Mouse (Mus musculus): ENCODE results near the gene Efcab6. TPM values are rescaled to one million over a fixed set of nuclear protein-coding genes. Genes with fewer than 3 reads are reported as not detected.

Gene Efcab6
- total and polyA plus RNA-seq, 2 experiments from 2014 or later, result 0.52 to 1.6 TPM

DNA sequence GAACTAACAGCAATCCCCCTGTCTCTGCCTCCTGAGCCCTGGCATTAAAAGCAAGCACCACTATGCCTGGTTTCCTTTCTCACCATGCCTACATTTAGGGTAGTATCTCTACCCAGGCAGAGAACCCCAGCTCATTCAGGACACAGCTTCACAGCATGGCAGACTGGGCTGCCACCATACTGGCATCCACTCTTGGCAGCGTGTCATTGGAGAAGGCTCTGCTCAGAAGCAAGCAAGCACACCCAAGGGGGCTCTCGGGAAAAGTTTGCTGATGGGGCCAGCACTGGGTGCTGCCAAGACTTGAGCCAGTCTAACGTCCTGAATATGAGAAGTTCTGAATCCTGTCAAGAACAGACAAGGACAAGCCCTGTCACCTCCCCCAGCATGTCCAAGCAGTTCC lies 66.1 kb downstream of the Efcab6 start:
- WGBS, result 58% methylated on average over 3 of the region's 3 CpGs
- no peaks in the 10 kb centered on the region for H3K9me3 ChIP-seq (ENCODE audit: low read length)
- H3K36me3 ChIP-seq (ENCODE audit: insufficient read depth, low read length), result no peaks in the 10 kb centered on the region
- H3K27ac ChIP-seq, result no peak overlapping the region
- DNase-seq (ENCODE audit: low spot score) (no peak), ATAC-seq (no peak)
- H3K4me3 ChIP-seq (ENCODE audit: low read length), result no peak overlapping the region
- H3K9ac ChIP-seq (replicated peaks; ENCODE audit: low read length), result no peak overlapping the region
- no peak overlapping the region for H3K4me2 ChIP-seq (ENCODE audit: low read depth, low read length)
- 0 out of 2 replicates have a peak, but pooled peaks cover 5% of the 10 kb centered on the region for H3K4me1 ChIP-seq (ENCODE audit: insufficient read depth, low read length)
- TF ChIP-seq CTCF (IDR thresholded peaks at IDR 0.05; ENCODE audit: low read depth), result no peak
- no peaks in the 10 kb centered on the region for H3K27me3 ChIP-seq (ENCODE audit: insufficient read depth, low read length)

DNA sequence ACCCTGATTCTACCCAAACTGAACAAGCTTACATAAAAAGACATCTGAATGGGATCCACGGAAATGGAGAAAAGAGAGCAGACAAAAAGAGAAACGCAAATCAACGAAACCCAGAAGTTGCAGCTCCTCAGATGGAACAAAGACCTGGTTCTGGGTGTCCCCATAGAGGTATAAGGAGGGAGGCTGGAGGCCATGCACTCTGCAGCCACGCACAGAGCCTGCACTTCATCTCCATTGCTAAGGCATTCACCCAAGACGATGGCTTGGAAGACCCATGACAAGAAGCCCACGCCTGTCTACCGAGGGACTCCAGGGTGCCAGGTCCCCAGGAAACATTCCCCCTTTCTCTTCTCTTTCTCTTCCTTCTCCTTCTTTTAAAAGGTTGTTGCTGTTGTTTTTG lies 66.6 kb downstream of the Efcab6 start:
- no peak for ATAC-seq
- H3K9ac ChIP-seq (replicated peaks; ENCODE audit: low read length), result no peak overlapping the region
- no peak overlapping the region for H3K27ac ChIP-seq
- WGBS, result 44% methylated on average over 7 of the region's 7 CpGs
- H3K4me3 ChIP-seq (ENCODE audit: low read length), result no peak overlapping the region
- H3K4me1 ChIP-seq (ENCODE audit: insufficient read depth, low read length), result 0 out of 2 replicates have a peak, but pooled peaks cover 5% of the 10 kb centered on the region
- H3K27me3 ChIP-seq (ENCODE audit: insufficient read depth, low read length), result no peaks in the 10 kb centered on the region
- H3K36me3 ChIP-seq (ENCODE audit: insufficient read depth, low read length), result no peaks in the 10 kb centered on the region
- no peaks in the 10 kb centered on the region for H3K9me3 ChIP-seq (ENCODE audit: low read length)
- peak overlapping the region; percentile 37 for H3K4me2 ChIP-seq (ENCODE audit: low read depth, low read length)
- TF ChIP-seq CTCF (IDR thresholded peaks at IDR 0.05; ENCODE audit: low read depth), result no peak
- DNase-seq (ENCODE audit: low spot score), result no peak

DNA sequence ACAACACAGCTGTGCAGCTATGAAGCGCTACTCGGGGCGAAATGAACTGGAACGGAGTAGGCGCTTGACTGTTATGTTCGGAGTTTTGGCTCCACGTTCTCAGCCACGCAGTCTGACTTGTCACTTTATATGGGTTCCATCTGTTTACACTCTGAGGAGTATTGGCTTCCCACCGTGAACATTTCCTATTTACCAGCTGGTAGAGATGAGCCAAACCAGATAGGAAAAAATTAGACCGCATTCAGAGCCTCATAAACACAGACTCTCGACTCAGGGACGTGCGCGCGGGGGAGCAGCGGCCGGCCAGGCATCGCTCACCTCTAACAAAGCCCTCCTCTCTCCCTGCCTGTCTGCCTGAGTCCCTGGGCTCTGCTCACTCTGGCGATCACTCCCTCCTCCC lies 67.1 kb downstream of the Efcab6 start:
- ATAC-seq (peak; percentile 70), DNase-seq (ENCODE audit: low spot score) (peak; percentile 70)
- Histone ChIP-seq H3K9ac (replicated peaks; ENCODE audit: low read length) (no peak overlapping the region), H3K4me1 (ENCODE audit: insufficient read depth, low read length) (0 out of 2 replicates have a peak, but pooled peaks cover 5% of the 10 kb centered on the region), H3K36me3 (ENCODE audit: insufficient read depth, low read length) (no peaks in the 10 kb centered on the region), H3K9me3 (ENCODE audit: low read length) (no peaks in the 10 kb centered on the region), H3K27me3 (ENCODE audit: insufficient read depth, low read length) (no peaks in the 10 kb centered on the region), H3K27ac (no peak overlapping the region), H3K4me3 (ENCODE audit: low read length) (no peak overlapping the region; the same call in 1 of the 2 replicates), H3K4me2 (ENCODE audit: low read depth, low read length) (peak overlapping the region; percentile 37)
- 3% methylated on average over 19 of the region's 19 CpGs for WGBS
- TF ChIP-seq CTCF (IDR thresholded peaks at IDR 0.05; ENCODE audit: low read depth), result no peak

DNA sequence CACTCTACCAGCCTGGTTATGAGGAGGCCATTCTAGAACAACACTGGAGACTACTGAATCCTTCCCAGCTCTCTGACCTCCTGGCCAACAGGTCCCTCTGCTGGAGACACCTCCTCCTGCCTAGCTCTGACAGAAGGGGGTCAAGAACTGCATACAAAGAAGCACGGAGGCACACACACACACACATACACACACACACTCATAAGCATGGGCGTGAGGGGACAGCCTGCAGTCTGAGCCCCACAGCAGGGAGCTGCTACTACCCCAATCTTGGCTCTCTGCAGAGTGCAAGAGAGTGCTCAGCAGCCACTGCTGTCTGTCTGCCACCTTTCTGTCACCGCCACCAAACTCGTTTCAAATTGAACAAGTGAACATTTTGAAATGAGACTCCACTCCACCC lies 67.6 kb downstream of the Efcab6 start:
- peak; percentile 34 for DNase-seq (ENCODE audit: low spot score)
- H3K27ac ChIP-seq, result no peak overlapping the region
- 0 out of 2 replicates have a peak, but pooled peaks cover 5% of the 10 kb centered on the region for H3K4me1 ChIP-seq (ENCODE audit: insufficient read depth, low read length)
- ATAC-seq, result peak; percentile 54
- no peak overlapping the region for H3K4me3 ChIP-seq (ENCODE audit: low read length)
- H3K27me3 ChIP-seq (ENCODE audit: insufficient read depth, low read length), result no peaks in the 10 kb centered on the region
- H3K4me2 ChIP-seq (ENCODE audit: low read depth, low read length), result no peak overlapping the region
- peak; percentile 51 for TF ChIP-seq CTCF (IDR thresholded peaks at IDR 0.05; ENCODE audit: low read depth)
- H3K9ac ChIP-seq (replicated peaks; ENCODE audit: low read length), result no peak overlapping the region
- no peaks in the 10 kb centered on the region for H3K9me3 ChIP-seq (ENCODE audit: low read length)
- WGBS, result 7% methylated on average over 4 of the region's 4 CpGs
- no peaks in the 10 kb centered on the region for H3K36me3 ChIP-seq (ENCODE audit: insufficient read depth, low read length)

DNA sequence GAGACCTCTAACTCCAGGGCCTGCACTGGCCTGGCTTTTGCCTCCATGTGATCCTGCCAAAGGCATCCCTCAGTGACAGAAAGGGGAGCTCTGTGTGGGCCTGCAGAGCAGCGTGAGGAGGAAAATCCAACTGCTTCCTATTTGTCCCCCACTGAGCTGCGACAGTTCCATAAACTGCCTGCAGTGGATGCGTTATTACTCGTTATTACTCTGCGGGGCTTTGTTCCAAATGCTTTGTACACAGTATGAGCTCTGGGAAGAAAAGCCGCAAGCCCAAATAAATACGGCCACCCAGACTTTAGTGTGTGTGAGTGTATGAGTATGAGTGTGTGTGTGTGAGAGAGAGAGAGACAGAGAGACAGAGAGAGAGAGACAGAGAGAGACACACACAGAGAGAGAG lies 68.3 kb downstream of the Efcab6 start:
- no peak overlapping the region for H3K9ac ChIP-seq (replicated peaks; ENCODE audit: low read length)
- 0 out of 2 replicates have a peak, but pooled peaks cover 5% of the 10 kb centered on the region for H3K4me1 ChIP-seq (ENCODE audit: insufficient read depth, low read length)
- no peak overlapping the region for H3K27ac ChIP-seq
- no peaks in the 10 kb centered on the region for H3K27me3 ChIP-seq (ENCODE audit: insufficient read depth, low read length)
- H3K9me3 ChIP-seq (ENCODE audit: low read length), result no peaks in the 10 kb centered on the region
- H3K4me3 ChIP-seq (ENCODE audit: low read length), result no peak overlapping the region
- ATAC-seq, result no peak
- H3K36me3 ChIP-seq (ENCODE audit: insufficient read depth, low read length), result no peaks in the 10 kb centered on the region
- WGBS, result 24% methylated on average over 7 of the region's 7 CpGs
- no peak overlapping the region for H3K4me2 ChIP-seq (ENCODE audit: low read depth, low read length)
- DNase-seq (ENCODE audit: low spot score), result peak; percentile 56
- 0 out of 2 replicates have a peak, but pooled peaks have one; percentile 16 for TF ChIP-seq CTCF (IDR thresholded peaks at IDR 0.05; ENCODE audit: low read depth)

DNA sequence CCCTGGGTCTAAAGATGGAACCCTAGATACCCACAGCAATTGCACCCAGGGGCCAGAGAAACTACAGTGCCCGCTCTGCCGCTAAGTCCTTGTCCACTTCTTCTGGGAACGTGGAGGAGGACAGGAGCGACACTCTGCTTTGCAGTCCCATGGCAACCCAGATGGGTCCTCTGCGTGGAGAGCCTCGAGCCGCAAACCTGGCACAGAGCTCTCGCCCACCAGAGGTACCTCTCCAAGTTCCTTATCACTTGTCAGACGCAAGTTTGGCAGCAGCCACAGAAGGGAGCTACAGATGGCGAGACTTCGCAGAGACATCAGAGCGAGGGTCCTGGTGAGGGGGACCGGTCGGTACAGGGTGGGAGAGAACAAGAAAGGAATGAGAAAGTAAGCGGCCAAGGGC lies 73.0 kb downstream of the Efcab6 start:
- 77% methylated on average over 15 of the region's 15 CpGs for WGBS
- no peaks in the 10 kb centered on the region for H3K9me3 ChIP-seq (ENCODE audit: low read length)
- TF ChIP-seq CTCF (IDR thresholded peaks at IDR 0.05; ENCODE audit: low read depth), result no peak
- H3K27me3 ChIP-seq (ENCODE audit: insufficient read depth, low read length), result no peaks in the 10 kb centered on the region
- no peak for DNase-seq (ENCODE audit: low spot score)
- no peak overlapping the region for H3K4me2 ChIP-seq (ENCODE audit: low read depth, low read length)
- H3K4me3 ChIP-seq (ENCODE audit: low read length), result no peak overlapping the region
- no peak overlapping the region for H3K9ac ChIP-seq (replicated peaks; ENCODE audit: low read length)
- peaks cover 11% of the 10 kb centered on the region; the same call in 1 of the 2 replicates for H3K4me1 ChIP-seq (ENCODE audit: insufficient read depth, low read length)
- ATAC-seq, result no peak
- no peaks in the 10 kb centered on the region for H3K36me3 ChIP-seq (ENCODE audit: insufficient read depth, low read length)
- no peak overlapping the region for H3K27ac ChIP-seq

DNA sequence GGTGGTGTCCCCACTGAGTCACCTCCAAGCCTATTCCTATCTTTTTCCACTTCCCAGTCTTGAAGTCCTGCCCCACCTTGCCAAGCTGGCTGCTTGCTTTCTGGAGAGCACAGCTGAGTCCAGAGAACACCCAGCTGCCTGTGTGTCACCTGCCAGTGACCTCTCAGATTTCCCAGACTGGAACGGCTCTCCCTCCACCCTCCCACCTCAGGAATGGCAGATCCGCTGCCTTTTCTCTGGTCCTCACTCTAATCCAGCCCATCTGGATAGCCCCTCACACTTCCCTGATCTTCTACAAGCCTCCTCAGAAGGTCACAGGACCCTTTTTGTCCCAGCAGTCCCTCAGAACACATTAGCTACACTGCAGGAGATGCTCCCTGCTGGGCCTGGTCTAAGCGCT lies 73.7 kb downstream of the Efcab6 start:
- TF ChIP-seq CTCF (IDR thresholded peaks at IDR 0.05; ENCODE audit: low read depth), result no peak
- Histone ChIP-seq H3K4me3 (ENCODE audit: low read length) (no peak overlapping the region), H3K27me3 (ENCODE audit: insufficient read depth, low read length) (no peaks in the 10 kb centered on the region), H3K9ac (replicated peaks; ENCODE audit: low read length) (no peak overlapping the region), H3K4me1 (ENCODE audit: insufficient read depth, low read length) (peaks cover 11% of the 10 kb centered on the region; the same call in 1 of the 2 replicates), H3K9me3 (ENCODE audit: low read length) (no peaks in the 10 kb centered on the region), H3K4me2 (ENCODE audit: low read depth, low read length) (no peak overlapping the region), H3K36me3 (ENCODE audit: insufficient read depth, low read length) (no peaks in the 10 kb centered on the region), H3K27ac (no peak overlapping the region)
- DNase-seq (ENCODE audit: low spot score), result no peak
- no peak for ATAC-seq
- WGBS, result 12% methylated on average over 3 of the region's 3 CpGs
